Mouse (Mus musculus): ENCODE data around the gene Pxn. TPM values are rescaled to one million over a fixed set of nuclear protein-coding genes. Genes with fewer than 3 reads are reported as not detected.

Pxn gene
- total RNA-seq, 1 experiment = 29.4 TPM

GRCm38 (mm10) chr5:115482390-115483265, 23.8 kb upstream of the Pxn start:
- DNase-seq (ENCODE audit: low read depth, low spot score) = no peak
- in situ Hi-C loops (cut with MboI; ENCODE audit: low sequenced_read_pairs in 2 of 2, unreplicated experiment in 2 of 2) = no loop called here
- H3K9me3 ChIP-seq (ENCODE audit: control insufficient read depth, insufficient read depth, low read depth, low read length) = no peaks in the 10 kb centered on the region
- peaks cover 4% of the 10 kb centered on the region; the same call in 1 of the 2 replicates for H3K36me3 ChIP-seq (ENCODE audit: control insufficient read depth, insufficient read depth, low read length, poor library complexity, severe bottlenecking)
- peak overlapping the region; percentile 70 for H3K9ac ChIP-seq (ENCODE audit: insufficient read depth, low read depth, low read length, poor library complexity, severe bottlenecking)
- TF ChIP-seq CHD2 (IDR thresholded peaks at IDR 0.05; ENCODE audit: low read depth, low read length) (no peak), MAFK (IDR thresholded peaks at IDR 0.05; ENCODE audit: insufficient read depth, low read depth, low read length) (no peak), ZNF384 (IDR thresholded peaks at IDR 0.05; ENCODE audit: low read depth, low read length) (no peak), HCFC1 (IDR thresholded peaks at IDR 0.05; ENCODE audit: borderline replicate concordance, insufficient read depth, low read length) (no peak), ZC3H11A (IDR thresholded peaks at IDR 0.05; ENCODE audit: borderline replicate concordance, low read depth, low read length) (no peak)
- peaks cover 0 to 6% of the 10 kb centered on the region in 2 experiments; a peak in 2 of 4 replicates for H3K4me1 ChIP-seq (ENCODE audit: control insufficient read depth in 2 of 2, insufficient read depth in 2 of 2, low read length in 2 of 2, poor library complexity in 1 of 2)
- H3K4me3 ChIP-seq (ENCODE audit: insufficient read depth in 1 of 2, low read depth in 1 of 2, low read length in 2 of 2, poor library complexity in 1 of 2, severe bottlenecking in 1 of 2) = peak overlapping the region; percentile 40 to 59
- H3K27ac ChIP-seq (ENCODE audit: insufficient read depth, low read depth, low read length, poor library complexity, severe bottlenecking) = peak overlapping the region; percentile 23; the same call in 1 of the 2 replicates

- in situ Hi-C loops (cut with MboI; ENCODE audit: low sequenced_read_pairs in 2 of 2, unreplicated experiment in 2 of 2) = no loop called here
- Histone ChIP-seq H3K36me3 (ENCODE audit: control insufficient read depth, insufficient read depth, low read length, poor library complexity, severe bottlenecking) (no peaks in the 10 kb centered on the region), H3K27ac (ENCODE audit: insufficient read depth, low read depth, low read length, poor library complexity, severe bottlenecking) (no peak overlapping the region), H3K9me3 (ENCODE audit: control insufficient read depth, insufficient read depth, low read depth, low read length) (no peaks in the 10 kb centered on the region), H3K9ac (ENCODE audit: insufficient read depth, low read depth, low read length, poor library complexity, severe bottlenecking) (no peak overlapping the region; the same call in 1 of the 2 replicates), H3K4me3 (ENCODE audit: insufficient read depth in 1 of 2, low read depth in 1 of 2, low read length in 2 of 2, poor library complexity in 1 of 2, severe bottlenecking in 1 of 2) (peak overlapping the region in 1 of 2 experiments; percentile 40; a peak in 1 of 4 replicates), H3K4me1 (ENCODE audit: control insufficient read depth in 2 of 2, insufficient read depth in 2 of 2, low read length in 2 of 2, poor library complexity in 1 of 2) (peaks cover 0 to 6% of the 10 kb centered on the region in 2 experiments; a peak in 2 of 4 replicates)
- TF ChIP-seq CHD2 (IDR thresholded peaks at IDR 0.05; ENCODE audit: low read depth, low read length) = no peak; the same call in 1 of the 2 replicates
- no peak for TF ChIP-seq ZNF384 (IDR thresholded peaks at IDR 0.05; ENCODE audit: low read depth, low read length)
- no peak for TF ChIP-seq MAFK (IDR thresholded peaks at IDR 0.05; ENCODE audit: insufficient read depth, low read depth, low read length)
- no peak for TF ChIP-seq ZC3H11A (IDR thresholded peaks at IDR 0.05; ENCODE audit: borderline replicate concordance, low read depth, low read length)
- TF ChIP-seq HCFC1 (IDR thresholded peaks at IDR 0.05; ENCODE audit: borderline replicate concordance, insufficient read depth, low read length) = no peak
- no peak for DNase-seq (ENCODE audit: low read depth, low spot score)
Measured at GRCm38 (mm10) chr5:115483385-115483784, 23.1 kb upstream of the Pxn start.

- Histone ChIP-seq H3K9ac (ENCODE audit: insufficient read depth, low read depth, low read length, poor library complexity, severe bottlenecking) (peak within 1 kb of the TSS; percentile 68; the same call in 1 of the 2 replicates), H3K36me3 (ENCODE audit: control insufficient read depth, insufficient read depth, low read length, poor library complexity, severe bottlenecking) (no peaks in the 10 kb centered on the region), H3K9me3 (ENCODE audit: control insufficient read depth, insufficient read depth, low read depth, low read length) (no peaks in the 10 kb centered on the region), H3K4me3 (ENCODE audit: insufficient read depth in 1 of 2, low read depth in 1 of 2, low read length in 2 of 2, poor library complexity in 1 of 2, severe bottlenecking in 1 of 2) (peak within 1 kb of the TSS; percentile 45 to 73), H3K27ac (ENCODE audit: insufficient read depth, low read depth, low read length, poor library complexity, severe bottlenecking) (no peak within 1 kb of the TSS; the same call in 1 of the 2 replicates), H3K4me1 (ENCODE audit: control insufficient read depth in 2 of 2, insufficient read depth in 2 of 2, low read length in 2 of 2, poor library complexity in 1 of 2) (peaks cover 0 to 8% of the 10 kb centered on the region in 2 experiments; a peak in 2 of 4 replicates)
- DNase-seq (ENCODE audit: low read depth, low spot score) = peak; percentile 97
- TF ChIP-seq HCFC1 (IDR thresholded peaks at IDR 0.05; ENCODE audit: borderline replicate concordance, insufficient read depth, low read length) (peak; percentile 98), CHD2 (IDR thresholded peaks at IDR 0.05; ENCODE audit: low read depth, low read length) (peak; percentile 27; the same call in 1 of the 2 replicates), ZC3H11A (IDR thresholded peaks at IDR 0.05; ENCODE audit: borderline replicate concordance, low read depth, low read length) (no peak)
- in situ Hi-C loops (cut with MboI; ENCODE audit: low sequenced_read_pairs in 2 of 2, unreplicated experiment in 2 of 2) = no loop called here
Measured at GRCm38 (mm10) chr5:115483947-115484920, 22.2 kb upstream of the Pxn start, which contains the start of gene Sirt4. Gene Sirt4, minus strand, starts transcription at chr5:115484725.

- DNase-seq (ENCODE audit: low read depth, low spot score) = no peak
- Histone ChIP-seq H3K36me3 (ENCODE audit: control insufficient read depth, insufficient read depth, low read length, poor library complexity, severe bottlenecking) (no peaks in the 10 kb centered on the region), H3K9ac (ENCODE audit: insufficient read depth, low read depth, low read length, poor library complexity, severe bottlenecking) (no peak overlapping the region; the same call in 1 of the 2 replicates), H3K9me3 (ENCODE audit: control insufficient read depth, insufficient read depth, low read depth, low read length) (no peaks in the 10 kb centered on the region), H3K4me1 (ENCODE audit: control insufficient read depth in 2 of 2, insufficient read depth in 2 of 2, low read length in 2 of 2, poor library complexity in 1 of 2) (peaks cover 0 to 10% of the 10 kb centered on the region in 2 experiments; a peak in 2 of 4 replicates), H3K27ac (ENCODE audit: insufficient read depth, low read depth, low read length, poor library complexity, severe bottlenecking) (no peak overlapping the region; the same call in 1 of the 2 replicates), H3K4me3 (ENCODE audit: insufficient read depth in 1 of 2, low read depth in 1 of 2, low read length in 2 of 2, poor library complexity in 1 of 2, severe bottlenecking in 1 of 2) (peak overlapping the region in 1 of 2 experiments; percentile 73; a peak in 2 of 4 replicates)
- TF ChIP-seq ZNF384 (IDR thresholded peaks at IDR 0.05; ENCODE audit: low read depth, low read length) (no peak), MAFK (IDR thresholded peaks at IDR 0.05; ENCODE audit: insufficient read depth, low read depth, low read length) (no peak), ZC3H11A (IDR thresholded peaks at IDR 0.05; ENCODE audit: borderline replicate concordance, low read depth, low read length) (no peak), HCFC1 (IDR thresholded peaks at IDR 0.05; ENCODE audit: borderline replicate concordance, insufficient read depth, low read length) (no peak), CHD2 (IDR thresholded peaks at IDR 0.05; ENCODE audit: low read depth, low read length) (no peak)
- in situ Hi-C loops (cut with MboI; ENCODE audit: low sequenced_read_pairs in 2 of 2, unreplicated experiment in 2 of 2) = no loop called here
Measured at GRCm38 (mm10) chr5:115484996-115485395, 21.5 kb upstream of the Pxn start.
